Mouse (Mus musculus) T-helper 2 cell (primary cell): ENCODE measurements around the gene Utp15.

Source experiments
- in situ Hi-C: fragments of 300-600 bp; cut with MboI, MseI; formaldehyde crosslinking; loops from one replicate; pipeline ENCODE4 v1.15.1; 2025; ENCODE audit warnings: high pct_unique_total_duplicates

Utp15 gene

GRCm38 (mm10) chr13:98254921-98255320, 7.9 kb downstream of the Utp15 start:
- in situ Hi-C loops = loop anchor here (25.0 kb wide), 2 partner anchors 1118 to 1832 kb away; partner anchors contain the start of genes Gfm2 and Nsa2

- in situ Hi-C loops = no loop called here
Observed at GRCm38 (mm10) chr13:98249594-98249993, 13.2 kb downstream of the Utp15 start.

GRCm38 (mm10) chr13:98245386-98245785, 17.5 kb downstream of the Utp15 start:
- in situ Hi-C loops = no loop called here

GRCm38 (mm10) chr13:98244571-98245350, 18.1 kb downstream of the Utp15 start:
- in situ Hi-C loops = no loop called here

DNA sequence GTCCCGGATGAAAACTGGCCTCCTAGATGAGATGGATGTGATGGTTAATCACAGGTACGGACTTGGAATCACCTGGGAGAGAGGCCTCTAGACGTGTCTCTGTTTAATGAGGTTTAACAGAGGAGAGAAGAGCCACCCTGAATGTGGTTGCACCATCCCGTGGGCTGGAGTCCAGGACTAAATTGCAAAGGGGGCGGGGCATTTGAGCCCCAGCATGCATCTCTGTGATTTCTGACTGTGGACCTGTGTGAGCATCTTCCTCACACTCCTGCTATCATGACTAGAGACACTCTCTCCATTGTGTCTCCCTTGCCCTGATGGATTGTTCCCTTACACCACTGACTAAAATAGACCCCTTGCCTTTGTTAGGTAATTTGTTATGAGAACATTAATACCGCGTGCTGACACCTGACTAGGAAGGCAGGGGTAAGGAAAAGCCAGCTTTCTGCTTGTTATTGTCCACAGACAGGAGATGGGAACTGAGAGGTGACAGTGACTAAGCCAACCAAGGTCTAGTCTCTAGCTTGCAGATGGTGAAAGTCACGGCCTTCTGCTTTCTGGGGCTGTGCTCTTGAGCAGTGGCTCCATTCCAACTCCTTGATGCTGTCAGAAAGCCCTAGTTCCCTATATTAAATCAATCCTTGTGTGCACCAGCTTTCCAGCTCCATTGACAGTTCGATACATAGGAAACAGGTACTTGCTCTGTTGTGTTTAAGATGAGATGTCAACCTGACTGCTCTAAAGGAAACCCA, 21.1 kb downstream of the Utp15 start:
- in situ Hi-C loops = no loop called here

DNA sequence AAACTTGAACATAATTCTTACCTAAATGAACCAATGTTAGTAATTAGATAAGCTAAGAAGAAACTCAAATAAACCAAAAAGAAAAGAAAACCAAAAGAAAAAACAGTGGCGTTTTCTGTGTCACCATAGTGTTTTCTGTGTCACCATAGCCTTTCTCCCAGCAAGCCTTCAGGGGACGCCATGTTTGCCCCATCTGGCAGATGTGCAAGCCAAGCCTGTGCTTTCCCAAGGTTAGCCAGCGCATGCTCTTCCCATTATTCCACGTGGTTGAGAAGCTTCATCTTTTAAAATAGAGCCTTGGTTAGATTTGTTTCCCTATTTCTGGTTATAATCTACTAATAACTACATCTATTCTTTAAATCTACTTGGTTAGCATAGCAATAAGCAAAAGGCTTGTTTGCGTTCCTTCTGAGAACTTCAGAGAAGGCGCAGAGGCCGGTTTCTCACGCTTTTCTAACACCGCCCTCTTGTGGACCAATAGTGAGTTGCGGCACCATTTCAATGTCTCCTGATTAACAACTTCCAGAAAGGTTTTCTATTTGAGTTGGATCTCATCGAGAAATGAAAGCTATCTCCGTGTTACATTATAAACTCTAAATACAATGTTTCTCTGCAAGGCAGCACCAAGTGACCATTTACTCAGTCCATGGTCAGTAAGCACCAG, 22.7 kb downstream of the Utp15 start:
- in situ Hi-C loops = loop anchor here (5.0 kb wide), 1 partner anchor 198 kb away; no protein-coding TSS in a partner anchor

DNA sequence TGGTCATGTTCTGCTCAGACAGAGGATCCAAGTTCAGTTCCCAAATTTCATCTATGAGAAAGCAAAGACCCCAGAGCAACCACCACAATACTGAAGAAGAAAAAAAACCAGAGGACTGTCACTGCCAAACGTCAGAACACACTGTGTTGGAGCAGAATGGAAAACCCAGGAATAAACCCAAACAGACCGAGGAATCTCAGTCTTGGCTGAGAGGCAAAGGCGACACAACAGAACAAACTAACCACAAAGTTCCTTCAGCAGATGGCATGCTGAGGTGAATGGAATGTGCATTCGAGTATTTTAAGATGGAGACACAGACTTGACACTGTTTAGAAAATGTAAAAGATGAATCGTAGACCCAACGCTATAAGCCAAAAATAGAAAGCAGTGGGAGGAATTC, 27.4 kb downstream of the Utp15 start:
- in situ Hi-C loops = loop anchor here (5.0 kb wide), 1 partner anchor 193 kb away; no protein-coding TSS in a partner anchor

- in situ Hi-C loops = no loop called here
Observed at GRCm38 (mm10) chr13:98230511-98230910, 32.3 kb downstream of the Utp15 start.

- in situ Hi-C loops = no loop called here
Observed at GRCm38 (mm10) chr13:98226225-98226624, 36.6 kb downstream of the Utp15 start.

GRCm38 (mm10) chr13:98222848-98223247, 40.0 kb downstream of the Utp15 start:
- in situ Hi-C loops = no loop called here

DNA sequence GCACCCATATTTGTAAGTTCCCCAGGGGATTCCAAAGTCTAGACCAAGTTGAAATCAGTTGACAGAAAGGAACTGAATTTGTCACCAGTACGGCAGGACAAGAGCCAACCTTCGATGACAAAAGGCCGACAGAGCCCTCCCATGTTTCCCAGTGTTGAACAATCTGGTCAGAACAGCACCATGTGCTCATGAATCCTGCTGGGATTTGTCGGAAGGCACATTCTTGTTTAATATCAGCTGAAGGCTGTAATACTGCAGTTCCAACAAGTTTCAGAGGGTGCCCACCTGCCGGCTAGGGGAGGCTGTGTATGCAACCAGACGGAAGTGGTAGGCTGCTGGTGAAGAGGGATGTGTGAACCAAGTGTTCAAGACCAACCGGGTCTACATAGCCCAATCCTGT, 52.7 kb downstream of the Utp15 start:
- in situ Hi-C loops = no loop called here

- in situ Hi-C loops = no loop called here
Observed at GRCm38 (mm10) chr13:98208842-98209241, 54.0 kb downstream of the Utp15 start.

- in situ Hi-C loops = no loop called here
Observed at GRCm38 (mm10) chr13:98206546-98206870, 56.3 kb downstream of the Utp15 start.

DNA sequence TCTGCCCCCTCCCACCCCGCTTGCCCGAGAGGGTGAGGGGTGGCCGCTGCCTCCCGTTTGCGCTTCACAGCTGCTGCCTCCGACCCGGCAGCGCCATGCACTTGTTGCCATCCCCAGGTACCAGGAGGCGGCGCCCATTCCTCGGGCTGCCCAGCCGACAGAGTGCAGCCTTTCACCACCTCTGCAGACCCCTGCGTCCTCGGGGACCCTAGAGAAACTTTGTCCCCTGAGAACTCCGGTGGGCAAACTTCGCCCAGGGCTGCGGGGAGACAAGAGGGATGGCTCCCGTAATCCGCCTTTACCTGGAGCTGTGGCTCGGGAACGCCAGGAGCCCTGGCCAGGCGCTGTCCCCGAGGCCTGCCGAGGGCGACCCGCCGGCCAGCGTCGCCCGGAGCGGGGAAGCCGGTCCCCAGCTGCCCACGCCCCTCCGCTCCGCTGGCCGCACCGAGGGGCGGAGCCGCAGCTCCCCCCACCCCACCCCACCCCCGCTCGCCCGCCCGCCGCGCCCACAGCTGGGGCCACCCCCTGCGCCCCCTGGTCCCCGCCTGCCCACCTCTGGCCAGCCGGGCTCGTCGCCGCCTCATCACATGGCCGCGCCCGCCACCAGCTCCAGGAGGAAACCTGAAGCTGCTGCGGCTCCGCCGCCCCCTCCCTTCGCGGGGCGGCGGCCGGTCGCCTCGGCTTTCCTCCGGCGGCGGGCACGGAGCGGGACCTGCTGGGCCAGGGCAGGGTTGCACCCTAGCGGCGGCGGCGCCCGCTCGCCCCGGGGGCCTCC, 56.9 kb downstream of the Utp15 start, which contains the start of gene Arhgef28:
Gene Arhgef28, minus strand, starts transcription at position 669 of the 775 bp plus-strand sequence.
- in situ Hi-C loops = no loop called here

- in situ Hi-C loops = no loop called here
Observed at GRCm38 (mm10) chr13:98205111-98205510, 57.7 kb downstream of the Utp15 start.

DNA sequence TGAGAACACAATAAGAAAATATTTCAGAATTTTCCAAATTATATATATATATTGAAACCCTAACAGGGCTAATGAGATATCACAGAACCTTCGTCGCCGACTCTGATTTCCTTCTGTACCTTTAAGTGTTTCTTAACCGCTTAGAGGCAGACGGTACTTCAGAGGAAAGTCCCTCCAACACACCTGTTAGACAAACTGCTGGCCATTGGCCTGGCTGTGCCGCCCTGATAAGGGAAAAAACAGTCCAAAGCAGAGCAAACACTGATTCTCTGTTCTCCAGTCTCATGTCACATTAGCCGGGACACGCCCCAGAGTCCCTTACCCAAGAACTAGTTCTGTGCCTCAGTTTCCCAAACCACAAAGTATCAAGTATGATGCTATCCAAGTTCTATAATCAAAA, 58.5 kb downstream of the Utp15 start:
- in situ Hi-C loops = no loop called here

- in situ Hi-C loops = no loop called here
Observed at GRCm38 (mm10) chr13:98201436-98201835, 61.4 kb downstream of the Utp15 start.
